In genomic region chr2:69500357-69500756, GRCm38 (mm10) we compare ENCODE assay signal across 19 mouse cellular contexts.
"Had no signal": no experiment of that assay in that cellular context is flagged by ENCODE, and none has a peak within 500 bp of the region (broad histone marks: within the 10 kb centered on the region; RNA-seq: fewer than 3 reads in every experiment).

No protein-coding gene starts in this region.

- ATAC-seq: midbrain, embryonic 16.5 days had no signal

- H3K9ac ChIP-seq: liver, embryonic 14.5 days; lung, embryonic 14.5 days; midbrain, embryonic 12.5 days; neural tube, embryonic 13.5 days; neural tube, embryonic 15.5 days; stomach, embryonic 15.5 days had no signal

- H3K9me3 ChIP-seq: midbrain, embryonic 10.5 days; midbrain, embryonic 12.5 days; neural tube, embryonic 13.5 days; neural tube, embryonic 15.5 days; stomach, embryonic 15.5 days had no signal

- H3K4me2 ChIP-seq: lung, embryonic 14.5 days; midbrain, embryonic 12.5 days; neural tube, embryonic 13.5 days; neural tube, embryonic 15.5 days; stomach, embryonic 15.5 days had no signal

- H3K27ac ChIP-seq: liver, embryonic 14.5 days; macrophage; midbrain, embryonic 10.5 days; midbrain, embryonic 12.5 days; neural tube, embryonic 13.5 days; neural tube, embryonic 15.5 days; stomach, embryonic 15.5 days; stomach, postnatal 0 days had no signal

- H3K36me3 ChIP-seq: neural tube, embryonic 13.5 days; neural tube, embryonic 15.5 days; stomach, embryonic 15.5 days had no signal

- H3K27me3 ChIP-seq: midbrain, embryonic 12.5 days; neural tube, embryonic 13.5 days; neural tube, embryonic 15.5 days; stomach, embryonic 15.5 days had no signal

- DNase-seq: lung, adult 18-20 months; lung, embryonic 14.5 days; lung, postnatal 10 days; midbrain, embryonic 14.5 days; retina, postnatal 1 day; right cerebral cortex, adult 18-20 months; thymus, adult 2 months; thymus, postnatal 25 days; thymus, postnatal 4 days had no signal

- H3K4me1 ChIP-seq: midbrain, embryonic 10.5 days; midbrain, embryonic 12.5 days; neural tube, embryonic 13.5 days; neural tube, embryonic 15.5 days; stomach, embryonic 15.5 days had no signal

- H3K4me3 ChIP-seq: midbrain, embryonic 10.5 days; midbrain, embryonic 12.5 days; myocyte; neural tube, embryonic 13.5 days; neural tube, embryonic 15.5 days; stomach, embryonic 15.5 days had no signal
